Mouse (Mus musculus) cortical plate, adult 2 months (tissue): ENCODE results near the gene Sart3.

Source experiments
- CTCF ChIP-seq: fragments of 200-500 bp; IDR thresholded peaks from 2 replicates; pipeline ENCODE4 v1.5.1; 2011; ENCODE audit warnings: mild to moderate bottlenecking, control low read depth, low read length; ENCODE audit not compliant: insufficient read depth; ENCODE audit errors: extremely low read depth
- POLR2A ChIP-seq: fragments of 200-500 bp; IDR thresholded peaks from 2 replicates; pipeline ENCODE4 v1.6.1; 2011; ENCODE audit warnings: mild to moderate bottlenecking, low read length, control low read depth; ENCODE audit not compliant: insufficient read depth; ENCODE audit errors: extremely low read depth

GRCm38 (mm10) chr5:113728691-113729090, 43.6 kb downstream of the Sart3 start:
- TF ChIP-seq CTCF = no peak
- no peak for TF ChIP-seq POLR2A
